Mouse (Mus musculus) cerebellum, adult 9-11 months (tissue): Measurements from ENCODE around the gene Dhx15.
A peak's percentile ranks its signal among the peaks of the same experiment; 100 is the strongest.

Experiments used
- DNase-seq: peaks from one replicate; pipeline ENCODE4 v3.0.0; 2022

Gene Dhx15

DNA sequence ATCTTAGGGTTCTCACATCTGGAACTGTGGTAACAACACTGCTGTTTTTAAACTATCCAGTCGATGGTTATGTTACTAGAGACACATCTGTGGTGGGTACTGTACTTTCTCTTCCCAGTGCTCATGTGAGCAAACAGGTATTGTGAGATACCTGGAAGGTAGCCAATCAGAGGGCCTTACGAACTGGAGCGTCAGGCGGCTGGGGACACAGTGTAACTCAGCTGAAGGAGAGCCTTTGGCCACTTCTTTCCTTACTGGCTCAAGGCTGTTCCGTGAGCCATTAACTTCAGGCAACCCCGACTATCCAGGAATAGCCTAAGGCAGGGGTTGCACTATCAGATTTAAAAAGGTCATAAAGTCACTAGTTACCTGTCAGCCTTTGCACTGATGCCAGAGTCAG lies 51.5 kb downstream of the Dhx15 start:
- no peak for DNase-seq

DNA sequence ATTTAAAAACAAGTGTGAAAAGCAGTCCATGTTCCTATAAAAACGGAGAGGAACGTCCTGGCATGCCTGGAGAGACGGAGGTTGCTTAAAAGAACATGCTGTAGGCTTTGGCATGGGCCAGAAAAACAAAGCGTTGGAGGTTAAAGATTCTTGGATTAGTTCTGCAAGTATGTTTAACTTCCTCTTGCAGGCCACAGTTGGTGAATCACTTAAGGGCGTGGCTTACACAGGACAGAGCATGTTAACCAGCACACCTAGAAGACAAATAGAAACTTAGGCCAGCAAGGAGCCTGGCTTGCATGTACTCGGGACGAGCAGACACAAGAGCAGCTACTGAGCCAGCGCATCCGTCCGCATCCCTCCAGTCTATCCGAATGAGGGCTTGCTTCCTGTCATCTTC lies 52.2 kb downstream of the Dhx15 start:
- no peak for DNase-seq

DNA sequence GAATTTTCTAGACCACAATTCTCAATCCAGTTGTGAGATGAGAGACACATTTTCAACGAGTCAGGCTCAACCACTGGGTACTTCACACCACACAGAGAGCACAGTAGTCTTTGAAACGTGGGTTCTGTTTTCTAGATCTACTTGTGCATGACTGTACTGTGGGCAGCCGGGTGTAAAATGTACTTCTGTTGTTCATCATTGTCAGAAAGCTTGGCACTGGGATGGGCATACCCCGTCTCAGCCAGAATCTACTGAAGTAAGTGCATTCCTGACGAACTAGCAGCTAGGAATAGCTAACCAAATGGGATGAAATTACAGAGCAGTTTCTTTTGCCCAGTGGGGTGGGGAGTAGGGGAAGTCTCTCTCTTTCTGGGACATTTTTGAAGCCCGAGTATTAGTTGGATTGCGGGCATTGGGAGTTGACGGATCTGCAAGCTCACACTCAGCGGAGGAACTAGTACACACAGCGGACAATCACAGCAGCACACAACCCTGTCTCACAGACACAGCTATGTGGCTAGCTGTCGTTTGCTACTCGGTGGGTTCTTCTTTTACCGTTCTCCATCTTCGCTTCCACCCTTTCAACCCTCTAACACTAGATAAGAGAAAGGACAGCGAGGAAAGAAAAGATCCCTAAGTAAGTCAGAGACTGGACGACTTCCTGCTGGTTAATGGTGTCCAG lies 54.7 kb downstream of the Dhx15 start:
- no peak for DNase-seq

DNA sequence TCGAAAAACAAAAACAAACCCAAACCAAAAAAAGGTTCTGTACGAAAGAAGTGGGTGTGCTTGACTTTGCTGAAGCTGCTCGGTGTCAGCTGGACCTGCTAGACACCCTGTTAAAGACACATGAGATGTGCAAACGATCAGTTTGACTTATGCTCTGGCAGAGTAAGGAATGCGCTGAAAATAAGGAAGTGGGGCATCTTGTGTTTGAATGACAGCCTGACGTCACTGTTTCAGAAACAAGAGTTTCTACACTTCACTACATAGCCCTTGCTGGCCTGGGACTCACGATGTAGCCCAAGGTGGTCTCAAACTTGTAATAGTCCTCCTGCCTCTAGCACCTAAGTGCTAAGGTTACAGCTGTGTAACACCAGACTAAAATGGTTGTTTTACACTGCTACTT lies 57.5 kb downstream of the Dhx15 start:
- no peak for DNase-seq

DNA sequence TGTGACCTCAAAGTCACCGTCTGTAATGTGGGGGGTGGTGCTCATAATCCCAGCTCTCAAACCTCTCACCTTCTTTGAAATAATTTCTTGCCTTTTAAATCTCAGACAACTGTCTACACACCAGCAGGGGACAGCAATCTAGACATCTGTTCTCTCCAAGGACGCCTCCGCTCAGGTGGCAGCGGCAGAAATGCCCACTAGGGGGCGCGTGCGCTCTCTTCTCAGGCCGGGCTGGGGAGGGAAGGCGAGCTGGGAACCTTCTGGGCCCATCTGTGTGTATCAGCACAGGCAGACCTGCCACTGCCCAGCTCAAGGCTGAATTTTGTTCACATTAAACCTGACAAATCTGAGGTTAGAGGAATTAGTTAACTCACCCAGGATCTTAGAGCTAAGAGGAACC lies 58.2 kb downstream of the Dhx15 start:
- DNase-seq, result peak; percentile 62

DNA sequence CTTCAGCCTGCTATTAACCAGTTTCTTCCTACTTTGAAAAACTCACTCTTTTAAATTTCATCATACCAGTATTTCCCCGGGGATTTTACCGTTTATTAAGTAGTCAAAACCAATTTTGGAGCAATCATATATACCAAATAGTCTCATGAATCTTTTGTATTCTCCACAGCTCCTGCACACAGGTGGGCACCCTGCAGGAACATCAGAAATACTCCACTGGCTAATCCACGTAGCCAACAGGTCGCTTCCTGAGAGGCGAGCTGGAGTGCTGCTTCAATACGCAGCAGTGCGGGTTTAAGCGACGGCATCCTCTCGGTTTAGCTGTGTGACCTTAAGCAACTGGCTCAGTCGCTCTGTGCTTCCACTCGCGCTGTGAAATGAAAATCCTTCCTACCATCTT lies 58.9 kb downstream of the Dhx15 start:
- no peak for DNase-seq

DNA sequence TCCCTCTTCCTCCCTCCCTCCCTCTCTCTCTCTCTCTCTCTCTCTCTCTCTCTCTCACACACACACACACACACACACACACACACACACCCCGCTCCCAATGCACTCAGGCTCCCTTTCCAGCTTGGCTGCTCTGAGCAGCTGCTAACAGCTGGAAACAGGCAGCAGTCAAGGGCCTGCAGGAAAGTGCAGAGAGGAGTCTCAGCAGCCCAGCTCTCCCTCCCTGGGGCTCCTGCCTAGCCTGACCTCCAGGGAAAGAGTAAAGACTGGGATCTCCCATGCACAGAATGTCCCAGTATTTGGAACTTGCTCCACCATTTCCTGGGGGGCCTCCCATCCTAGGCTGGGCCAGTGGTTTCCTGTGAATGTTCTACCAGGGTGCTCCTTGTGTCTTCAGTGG lies 59.8 kb downstream of the Dhx15 start:
- DNase-seq, result no peak

DNA sequence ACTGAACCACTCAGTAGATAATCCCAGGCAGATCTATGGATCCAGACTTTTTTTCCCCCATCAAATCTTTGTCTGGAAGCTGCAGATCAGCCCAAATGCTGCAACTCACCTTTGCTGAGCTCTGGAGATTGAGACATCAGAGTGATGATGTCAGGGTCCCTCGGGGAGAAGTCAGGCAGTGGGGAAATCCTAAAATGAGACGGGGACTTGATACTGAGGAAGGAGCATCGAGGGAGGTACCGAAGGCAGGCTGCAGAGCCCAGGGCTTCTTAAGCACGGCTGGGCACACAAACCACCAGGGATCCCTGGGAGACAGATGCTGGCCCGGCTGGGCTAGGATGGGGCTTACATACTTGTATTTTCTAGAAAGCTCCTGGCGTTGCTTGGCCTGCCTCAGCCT lies 64.1 kb downstream of the Dhx15 start:
- DNase-seq, result no peak

DNA sequence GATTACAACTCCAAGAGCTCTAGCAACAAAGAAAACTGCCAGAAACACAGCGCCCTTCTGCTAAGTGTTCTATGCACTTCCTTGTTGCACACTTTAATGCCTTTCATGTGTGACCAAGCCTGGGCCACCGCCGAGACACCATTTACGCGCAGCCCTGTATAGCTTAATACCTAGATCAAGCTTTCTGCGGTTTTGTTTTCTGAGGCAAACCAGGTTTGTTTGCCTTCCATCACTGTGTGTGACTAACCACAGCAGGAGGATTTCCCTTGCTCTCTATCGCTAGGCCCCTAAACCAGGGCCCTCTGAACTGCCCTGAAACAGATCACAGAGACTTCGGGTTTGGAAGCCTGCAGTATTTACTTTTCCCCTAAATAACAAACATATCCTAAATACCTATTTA lies 64.5 kb downstream of the Dhx15 start:
- DNase-seq, result no peak

DNA sequence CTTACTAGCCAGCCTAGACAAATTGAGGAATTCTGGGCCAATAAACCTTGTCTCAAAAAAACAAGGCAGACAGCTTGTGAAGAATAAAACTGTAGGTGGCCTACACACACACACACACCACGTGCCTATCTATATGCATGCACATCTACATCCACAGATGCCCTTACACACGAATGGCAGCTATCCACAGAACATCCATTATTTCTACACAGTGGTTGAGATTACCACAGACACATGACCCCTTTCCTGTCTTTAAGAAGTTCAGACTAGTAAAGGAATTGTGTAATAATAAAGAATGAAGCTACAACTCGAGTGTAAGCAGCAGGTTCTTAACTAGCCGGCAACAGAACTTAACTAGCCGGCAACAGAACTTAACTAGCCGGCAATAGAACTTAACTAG lies 68.2 kb downstream of the Dhx15 start:
- DNase-seq, result no peak

DNA sequence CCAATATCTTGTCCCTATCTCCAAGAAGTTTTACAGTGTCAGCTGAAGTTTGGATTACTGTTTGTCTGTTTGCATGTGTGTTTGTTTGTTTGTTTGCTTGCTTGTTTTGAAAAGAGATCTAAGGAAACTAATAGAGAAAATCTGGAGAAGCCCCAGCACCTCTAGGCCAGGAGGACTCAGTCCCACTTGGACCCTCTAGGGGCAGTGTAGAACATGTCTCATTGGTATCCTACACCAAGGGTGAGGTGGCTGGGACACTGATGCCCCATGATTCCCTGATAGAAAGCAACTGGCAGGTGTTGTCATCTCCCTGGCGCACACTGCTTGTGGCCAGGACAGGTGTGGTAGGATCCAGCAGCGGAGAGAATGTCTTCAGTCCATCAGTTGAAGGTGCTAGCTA lies 70.5 kb downstream of the Dhx15 start:
- DNase-seq, result no peak

DNA sequence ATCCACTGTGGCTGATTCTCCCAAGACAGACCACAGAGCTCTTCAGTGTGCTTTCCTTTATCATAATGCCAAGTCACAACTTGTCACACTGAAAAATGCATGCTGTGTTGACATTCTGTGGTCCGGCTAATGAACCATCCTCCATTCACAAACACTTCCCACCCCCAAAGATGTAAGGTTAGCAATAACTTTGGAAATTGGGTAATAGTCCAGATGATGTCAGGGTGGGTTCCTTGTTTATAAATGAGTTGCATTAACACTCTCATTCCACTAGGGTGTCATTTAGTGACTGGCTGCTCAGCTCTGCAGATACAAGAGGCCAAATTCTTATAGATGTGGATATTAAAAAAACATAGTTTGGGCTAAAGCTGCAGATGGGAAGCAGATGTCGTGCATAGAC lies 71.1 kb downstream of the Dhx15 start:
- no peak for DNase-seq

DNA sequence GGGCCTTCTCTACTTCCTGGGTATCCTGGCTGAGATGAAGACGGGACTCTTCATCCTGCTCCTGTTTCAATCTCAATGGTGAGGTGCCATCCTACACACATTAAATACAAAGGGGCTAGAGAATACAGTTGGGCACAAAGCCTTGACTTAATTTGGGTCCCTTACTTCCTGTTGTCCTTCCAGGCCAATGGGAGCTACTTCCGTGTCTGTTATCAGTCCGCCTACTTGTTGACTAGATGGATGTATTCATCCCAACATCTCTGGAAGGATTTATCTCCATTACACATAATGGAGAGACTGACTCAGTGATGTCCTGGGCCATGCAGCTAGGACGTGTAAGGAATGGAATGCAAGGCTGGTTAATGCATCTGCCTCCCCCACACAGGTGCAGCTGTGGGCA lies 72.5 kb downstream of the Dhx15 start:
- DNase-seq, result no peak

DNA sequence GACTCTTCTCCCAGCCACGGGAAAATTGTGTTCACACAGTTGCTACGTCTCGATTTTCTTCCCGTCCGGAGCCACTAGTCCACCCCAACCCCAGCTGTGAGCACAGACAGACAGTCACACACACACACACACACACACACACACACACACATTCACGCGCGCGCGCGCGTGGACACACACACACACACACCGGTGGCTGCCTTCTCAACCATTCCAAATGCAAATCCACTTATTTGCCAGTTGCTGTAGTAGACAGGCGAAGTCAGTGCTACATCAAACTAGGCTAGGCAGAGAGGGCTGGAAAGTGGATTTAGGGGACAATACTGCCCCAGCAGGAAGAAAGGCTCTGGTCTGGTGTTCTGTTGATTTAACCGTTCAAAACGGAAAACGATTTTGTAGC lies 73.9 kb downstream of the Dhx15 start:
- DNase-seq, result no peak

DNA sequence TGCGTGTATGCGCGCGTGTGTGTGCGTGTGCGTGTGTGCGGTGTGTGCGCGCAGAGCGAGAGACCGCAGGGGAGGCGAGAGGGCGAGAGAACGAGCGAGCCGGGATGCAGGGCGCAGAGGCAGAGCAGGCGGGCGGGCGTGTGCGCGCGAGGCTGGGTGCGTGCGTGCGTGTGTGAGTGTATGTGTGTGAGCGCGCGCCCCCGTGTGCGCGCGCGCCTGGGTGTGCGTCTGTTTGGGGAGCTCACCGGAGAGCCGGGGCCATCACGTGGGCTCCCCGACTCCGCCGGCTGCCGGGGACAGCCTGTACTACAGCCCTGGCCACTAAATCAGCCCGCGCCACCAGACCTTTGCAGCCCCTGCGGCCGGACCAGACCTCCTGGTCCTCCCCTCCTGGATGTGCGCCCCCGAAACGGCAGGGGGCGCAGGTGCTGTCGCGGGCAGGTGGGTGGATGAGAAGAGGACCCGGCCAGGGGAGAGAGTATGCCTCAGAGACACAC lies 74.4 kb downstream of the Dhx15 start:
- DNase-seq, result peak; percentile 95

DNA sequence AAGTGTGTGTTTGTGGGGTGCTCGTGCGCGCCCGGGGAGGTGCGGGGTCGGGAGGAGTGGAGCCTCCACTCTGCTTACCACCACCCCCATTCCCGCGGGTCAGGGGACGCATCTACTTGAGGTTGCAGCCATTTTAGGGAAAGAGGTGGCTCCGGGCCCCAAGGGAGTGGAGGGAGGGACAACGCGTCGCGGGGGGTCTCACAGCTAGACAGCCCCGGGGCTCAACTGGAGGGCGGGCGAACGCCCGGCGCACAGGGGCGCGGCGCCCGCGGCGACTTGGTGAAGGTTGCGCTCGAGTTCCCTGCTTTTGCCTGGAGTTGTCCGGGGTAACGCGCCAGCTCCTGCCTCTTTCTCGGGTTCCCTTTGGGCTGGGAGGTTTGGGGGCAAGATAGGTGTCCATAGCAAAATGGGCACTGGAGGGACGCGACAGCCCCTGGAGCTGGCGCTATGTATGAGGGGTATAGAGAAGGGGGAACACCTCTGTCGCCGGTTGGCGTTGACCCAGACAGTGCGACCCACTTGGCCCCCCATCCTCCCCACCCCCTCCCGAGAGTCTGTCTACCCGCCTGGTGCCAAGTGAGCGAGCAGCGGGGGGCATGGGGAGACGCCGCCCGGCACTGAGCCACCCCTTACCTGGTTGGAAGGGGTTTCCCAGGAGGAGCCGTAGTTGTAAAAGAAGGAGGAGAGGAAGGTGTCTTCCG lies 75.4 kb downstream of the Dhx15 start:
- peak; percentile 75 for DNase-seq

DNA sequence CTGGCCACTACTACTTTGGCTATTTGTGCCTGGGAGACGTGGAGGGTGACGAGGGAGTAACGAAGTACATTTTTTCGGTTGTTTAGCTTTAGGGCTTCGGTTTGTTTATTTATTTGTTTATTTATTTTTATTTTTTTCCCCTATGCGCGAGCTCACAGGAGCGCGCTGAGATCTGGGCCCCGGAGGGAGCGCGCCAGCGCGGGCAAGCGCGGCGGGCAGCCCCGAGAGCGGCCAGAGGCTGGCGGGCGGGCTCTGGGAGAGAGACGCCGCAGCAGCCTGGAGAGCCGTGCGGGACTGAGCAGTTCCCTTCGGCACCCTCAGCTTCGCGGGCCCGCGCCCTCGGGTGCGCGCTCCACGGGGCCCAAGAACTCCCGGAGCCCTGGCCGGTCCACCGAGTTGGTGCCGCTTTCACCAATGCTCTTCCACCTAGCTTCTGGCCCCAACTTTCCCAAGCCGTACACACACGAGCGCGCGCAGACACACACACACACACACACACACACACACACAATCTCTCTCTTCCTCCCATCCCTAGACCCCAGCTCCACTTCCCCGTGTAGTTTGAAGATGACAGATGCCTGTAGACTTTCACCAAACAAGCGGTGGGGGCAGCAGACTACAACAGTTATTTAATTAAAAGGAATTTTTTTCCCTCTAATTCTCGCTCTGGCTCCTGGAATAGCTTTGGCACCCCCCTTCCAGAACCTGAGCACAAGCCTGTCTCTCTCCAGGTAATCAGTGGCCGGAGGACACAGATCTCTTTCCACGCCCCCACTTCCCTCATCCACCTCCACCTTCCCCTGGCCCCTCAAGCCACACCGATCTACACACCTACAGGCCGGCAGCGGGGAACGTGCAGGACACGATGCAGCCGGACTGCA lies 76.2 kb downstream of the Dhx15 start:
- DNase-seq, result peak; percentile 68

DNA sequence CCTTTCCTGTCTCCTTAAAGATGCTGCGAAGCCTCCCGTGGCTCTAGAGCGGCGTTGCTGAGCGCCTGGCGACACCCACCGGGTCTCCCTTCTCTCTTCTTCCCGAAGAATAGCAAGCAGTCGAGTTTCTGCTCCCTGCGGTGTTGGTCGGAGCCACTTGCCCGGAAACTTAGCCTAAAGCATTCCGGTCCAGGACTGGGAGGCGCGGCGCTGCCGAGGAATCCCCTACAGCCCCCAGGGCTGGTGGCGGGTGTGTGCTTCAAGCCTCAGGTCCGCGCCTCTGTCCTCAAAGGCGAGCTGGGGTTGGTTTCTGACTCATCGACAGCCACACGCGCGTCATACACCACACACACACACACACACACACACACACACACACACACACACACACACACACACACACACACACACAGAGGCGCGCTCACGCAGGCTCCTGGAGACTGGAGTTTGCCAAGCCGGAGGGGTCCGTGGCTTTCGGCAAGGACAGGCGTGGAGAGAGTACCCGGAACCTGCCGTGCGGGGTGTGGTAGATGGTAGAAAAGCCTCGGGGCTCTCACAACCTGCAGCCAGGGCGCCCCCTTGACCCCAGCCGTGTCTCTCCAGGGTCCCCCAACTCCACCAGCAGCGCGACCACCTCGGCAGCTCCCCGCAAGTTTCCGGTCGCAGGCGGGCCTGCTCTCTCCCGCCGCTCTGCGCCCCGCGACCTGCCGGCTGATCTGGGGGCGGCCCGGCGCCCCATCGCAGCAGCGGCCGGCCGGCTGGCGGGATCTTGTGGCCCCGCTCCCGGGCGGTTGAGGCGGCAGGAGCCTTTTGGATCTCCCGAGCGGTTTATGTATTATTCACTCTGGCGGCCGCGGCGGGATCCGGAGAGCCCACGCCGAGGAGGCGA lies 77.1 kb downstream of the Dhx15 start:
- DNase-seq, result peak; percentile 60

DNA sequence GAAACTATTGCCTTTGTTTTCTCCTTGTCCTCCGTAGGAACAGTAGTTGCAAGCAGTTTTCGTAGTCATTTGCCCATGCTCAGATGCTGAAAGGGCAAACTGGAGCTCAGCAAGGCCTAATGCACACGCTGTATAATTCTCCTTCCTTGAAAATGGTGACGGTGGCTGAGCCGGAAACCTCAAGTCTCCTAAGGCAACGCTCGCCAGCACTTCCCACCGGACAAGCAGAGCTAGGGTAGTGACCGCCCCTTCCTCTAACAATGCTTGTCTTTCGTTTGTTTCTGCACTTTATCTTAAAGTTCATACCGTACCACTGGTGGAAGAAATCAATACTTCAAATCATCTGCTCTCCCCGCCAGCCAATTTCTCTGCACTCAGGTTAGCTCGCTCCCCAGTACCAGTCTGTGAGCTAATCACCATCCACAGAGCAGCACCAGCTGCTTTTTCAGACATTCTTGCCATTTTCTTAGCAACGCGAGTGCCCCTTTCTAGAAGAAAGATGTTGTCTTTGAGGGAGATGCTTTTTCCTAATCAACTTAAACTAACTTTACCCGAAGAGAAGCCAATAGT lies 78.0 kb downstream of the Dhx15 start:
- DNase-seq, result peak; percentile 28

DNA sequence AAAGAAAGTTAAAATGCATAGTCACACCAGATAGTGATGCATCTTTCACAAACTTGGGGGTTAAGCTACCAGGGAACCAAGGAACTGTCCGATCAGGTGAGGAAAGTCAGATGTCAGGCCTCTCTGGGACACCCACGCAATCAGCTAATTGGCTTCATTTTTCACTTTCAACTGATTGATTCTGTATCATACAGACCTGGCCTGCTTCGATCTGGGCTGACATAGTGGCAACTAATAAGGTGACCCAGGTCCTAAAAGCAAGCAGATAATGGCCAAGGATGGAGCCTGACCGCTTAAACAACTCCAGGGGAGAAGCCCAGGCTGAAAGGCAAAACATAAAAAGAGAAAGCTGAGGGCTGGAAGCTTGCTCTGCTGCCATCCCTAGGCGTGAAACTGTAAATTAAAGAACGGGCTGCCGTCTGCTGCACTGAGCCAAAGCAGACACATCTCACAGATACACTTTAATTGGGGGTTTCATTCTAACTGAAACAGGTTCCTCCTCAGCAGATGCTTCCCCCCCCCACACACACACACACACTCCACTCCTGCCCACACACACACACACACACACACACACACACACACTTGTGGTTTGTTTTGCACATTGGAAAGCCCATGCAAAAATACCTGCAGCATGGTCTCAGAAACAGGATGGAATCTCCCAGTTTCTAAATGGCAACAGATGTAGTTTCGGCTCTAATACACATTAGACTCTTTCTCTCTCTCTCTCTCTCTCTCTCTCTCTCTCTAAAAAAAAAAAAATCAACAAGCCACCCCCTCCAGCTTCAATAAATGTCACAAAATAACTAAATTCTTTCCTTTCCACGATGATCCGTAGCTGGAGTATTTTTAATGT lies 79.3 kb downstream of the Dhx15 start:
- DNase-seq, result no peak
